Mouse (Mus musculus): ENCODE results near the gene Six2. TPM values are rescaled to one million over a fixed set of nuclear protein-coding genes. Genes with fewer than 3 reads are reported as not detected.
A peak's percentile ranks its signal among the peaks of the same experiment; 100 is the strongest.

The Six2 gene
- polyA plus RNA-seq, 1 experiment from 2014 or later = 8.4 TPM

DNA sequence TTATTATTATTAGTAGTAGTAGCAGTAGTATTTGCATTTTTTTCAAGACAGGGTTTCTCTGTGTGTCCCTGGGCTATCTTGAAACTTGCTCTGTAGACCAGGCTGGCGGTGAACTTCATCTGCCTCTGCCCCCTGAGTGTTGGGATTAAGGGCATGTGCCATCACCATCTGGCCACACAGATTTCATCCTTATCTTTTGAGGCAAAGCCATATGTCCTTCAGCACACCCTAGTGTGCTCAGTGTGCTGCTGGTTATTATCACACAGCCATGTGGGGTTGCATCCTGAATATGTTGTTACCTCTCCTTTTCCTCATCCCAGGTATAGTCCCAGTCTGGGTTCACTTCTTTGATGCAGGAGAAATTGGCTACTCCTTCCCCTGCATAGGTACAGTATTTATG, 28.1 kb downstream of the Six2 start:
- Histone ChIP-seq H3K9ac (ENCODE audit: low read length) (no peak overlapping the region), H3K36me3 (ENCODE audit: control insufficient read depth, insufficient read depth, low read length) (no peaks in the 10 kb centered on the region), H3K9me3 (ENCODE audit: control insufficient read depth, low read length) (no peaks in the 10 kb centered on the region), H3K4me3 (ENCODE audit: low read depth, low read length) (no peak overlapping the region), H3K27me3 (ENCODE audit: control insufficient read depth, insufficient read depth, low read length) (peaks cover 16% of the 10 kb centered on the region), H3K4me2 (ENCODE audit: low read depth, severe bottlenecking) (no peak overlapping the region), H3K4me1 (ENCODE audit: control insufficient read depth, insufficient read depth, low read length) (0 out of 2 replicates have a peak, but pooled peaks cover 2% of the 10 kb centered on the region), H3K27ac (replicated peaks; ENCODE audit: low read depth, low read length) (no peak overlapping the region)
- DNase-seq (ENCODE audit: low spot score) = no peak
- no peak for ATAC-seq (ENCODE audit: insufficient number of reproducible peaks, low FRiP score, low TSS enrichment, low read depth)
- 92% methylated on average over 1 of the region's 1 CpGs for WGBS

DNA sequence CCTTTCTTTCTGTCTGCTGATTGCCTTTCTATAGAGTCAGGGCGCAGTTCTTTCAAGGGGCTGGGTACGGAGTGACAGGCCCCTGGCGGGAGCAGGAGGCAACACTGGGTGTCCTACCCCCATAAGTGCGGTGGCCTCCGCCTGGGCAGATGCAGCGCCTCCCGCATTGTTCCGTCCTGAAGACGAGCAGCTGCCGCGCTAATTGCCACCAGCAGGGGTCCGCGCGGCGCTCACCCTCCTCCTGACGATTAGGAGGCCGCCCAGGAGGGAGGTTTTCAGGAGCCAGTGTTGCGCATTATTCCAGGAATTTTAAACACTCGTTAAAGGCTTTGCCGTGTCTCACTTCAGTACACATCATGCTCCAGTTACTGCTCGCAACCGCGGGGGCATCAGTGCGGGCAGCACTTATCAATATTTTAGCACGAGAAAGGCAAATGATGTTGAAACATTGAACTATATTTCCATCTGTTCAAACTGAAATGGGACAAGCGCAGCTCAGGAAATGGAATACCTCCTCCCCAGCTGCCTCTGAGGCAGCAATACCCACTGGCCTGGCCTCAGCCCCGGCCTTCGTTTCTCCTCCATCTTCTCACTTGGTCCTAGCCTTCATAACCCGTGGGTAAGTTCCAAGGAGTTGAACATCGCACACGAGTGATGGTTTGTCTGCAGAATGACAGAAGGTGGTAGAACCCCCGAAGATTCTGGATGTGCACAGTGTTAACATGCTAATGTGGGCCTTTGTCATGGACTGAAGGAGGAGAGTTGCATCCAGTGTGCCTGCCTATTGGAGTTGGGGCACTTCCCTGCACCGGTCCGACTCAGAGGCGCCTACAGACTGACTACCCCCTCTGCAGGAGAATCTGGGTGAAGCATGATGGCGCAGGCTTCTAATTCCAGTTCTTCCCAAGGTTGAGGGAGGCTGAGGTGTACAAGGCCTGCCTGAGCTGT, 42.1 kb downstream of the Six2 start:
- Histone ChIP-seq H3K4me1 (ENCODE audit: control insufficient read depth, insufficient read depth, low read length) (no peaks in the 10 kb centered on the region), H3K4me2 (ENCODE audit: low read depth, severe bottlenecking) (peak overlapping the region; percentile 41), H3K9me3 (ENCODE audit: control insufficient read depth, low read length) (no peaks in the 10 kb centered on the region), H3K9ac (ENCODE audit: low read length) (0 out of 2 replicates have a peak overlapping the region, but pooled peaks have one; percentile 28), H3K27ac (replicated peaks; ENCODE audit: low read depth, low read length) (no peak overlapping the region), H3K27me3 (ENCODE audit: control insufficient read depth, insufficient read depth, low read length) (peaks cover 41% of the 10 kb centered on the region), H3K36me3 (ENCODE audit: control insufficient read depth, insufficient read depth, low read length) (no peaks in the 10 kb centered on the region), H3K4me3 (ENCODE audit: low read depth, low read length) (peak overlapping the region; percentile 21)
- ATAC-seq (ENCODE audit: insufficient number of reproducible peaks, low FRiP score, low TSS enrichment, low read depth) (no peak), DNase-seq (ENCODE audit: low spot score) (peak; percentile 76)
- 1% methylated on average over 36 of the region's 36 CpGs for WGBS

DNA sequence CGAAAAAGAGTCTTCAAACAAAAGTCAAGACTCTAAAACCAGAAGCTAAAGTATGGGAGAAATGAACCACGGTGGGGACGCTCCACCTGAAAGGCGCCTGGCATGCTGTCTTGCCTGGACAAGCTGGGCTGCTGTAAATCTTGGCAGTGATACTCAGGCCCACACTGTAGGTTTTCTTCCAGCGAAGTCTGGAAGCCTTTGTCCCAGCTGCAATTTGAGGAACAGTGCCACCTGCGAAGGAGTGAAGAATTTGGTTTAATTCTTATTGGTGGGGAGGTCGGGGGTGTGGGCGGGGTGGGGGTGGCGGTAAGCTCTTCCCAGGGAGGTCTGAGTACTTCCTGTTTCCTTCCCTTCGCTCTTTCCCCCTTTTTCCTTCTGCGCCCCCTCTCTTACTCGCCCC, 42.8 kb downstream of the Six2 start:
- Histone ChIP-seq H3K36me3 (ENCODE audit: control insufficient read depth, insufficient read depth, low read length) (no peaks in the 10 kb centered on the region), H3K4me3 (ENCODE audit: low read depth, low read length) (peak overlapping the region; percentile 21), H3K9me3 (ENCODE audit: control insufficient read depth, low read length) (no peaks in the 10 kb centered on the region), H3K9ac (ENCODE audit: low read length) (no peak overlapping the region), H3K27me3 (ENCODE audit: control insufficient read depth, insufficient read depth, low read length) (peaks cover 38% of the 10 kb centered on the region), H3K4me1 (ENCODE audit: control insufficient read depth, insufficient read depth, low read length) (no peaks in the 10 kb centered on the region), H3K4me2 (ENCODE audit: low read depth, severe bottlenecking) (peak overlapping the region; percentile 41), H3K27ac (replicated peaks; ENCODE audit: low read depth, low read length) (no peak overlapping the region)
- ATAC-seq (ENCODE audit: insufficient number of reproducible peaks, low FRiP score, low TSS enrichment, low read depth) = no peak
- WGBS = 8% methylated on average over 9 of the region's 12 CpGs
- no peak for DNase-seq (ENCODE audit: low spot score)

DNA sequence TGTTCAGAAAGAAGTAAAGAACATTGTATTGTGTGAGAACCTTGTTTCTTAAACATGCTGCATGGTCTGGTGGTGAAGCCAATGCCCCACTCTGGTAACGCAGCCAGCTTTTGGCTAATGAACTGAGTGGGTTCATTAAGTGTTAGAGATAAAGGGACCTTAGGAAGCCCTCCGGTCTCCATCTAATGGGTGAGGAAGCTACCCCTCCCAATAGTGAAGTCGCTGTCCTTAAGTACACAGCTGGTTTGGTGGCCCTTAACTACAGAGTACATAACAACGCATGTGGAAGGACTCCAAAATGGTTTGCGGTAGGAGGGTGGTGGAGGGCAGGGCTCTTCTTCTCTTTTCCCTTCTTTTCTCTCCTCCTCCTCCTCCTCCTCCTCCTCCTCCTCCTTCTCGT, 50.2 kb downstream of the Six2 start:
- H3K4me1 ChIP-seq (ENCODE audit: control insufficient read depth, insufficient read depth, low read length) = no peaks in the 10 kb centered on the region
- no peak overlapping the region for H3K9ac ChIP-seq (ENCODE audit: low read length)
- H3K27me3 ChIP-seq (ENCODE audit: control insufficient read depth, insufficient read depth, low read length) = peaks cover 22% of the 10 kb centered on the region; the same call in 1 of the 2 replicates
- ATAC-seq (ENCODE audit: insufficient number of reproducible peaks, low FRiP score, low TSS enrichment, low read depth) (no peak), DNase-seq (ENCODE audit: low spot score) (no peak)
- no peak overlapping the region for H3K27ac ChIP-seq (replicated peaks; ENCODE audit: low read depth, low read length)
- no peaks in the 10 kb centered on the region for H3K36me3 ChIP-seq (ENCODE audit: control insufficient read depth, insufficient read depth, low read length)
- WGBS = 65% methylated on average over 6 of the region's 6 CpGs
- no peak overlapping the region for H3K4me2 ChIP-seq (ENCODE audit: low read depth, severe bottlenecking)
- no peaks in the 10 kb centered on the region for H3K9me3 ChIP-seq (ENCODE audit: control insufficient read depth, low read length)
- no peak overlapping the region for H3K4me3 ChIP-seq (ENCODE audit: low read depth, low read length)

Other genes starting within 250 kb of the Six2 start
- not detected in 2 replicates for gene Six3, start 74.7 kb downstream of the Six2 start, polyA plus RNA-seq (2014; fragmentation: Nextera tagmentation; extraction: Ambion mirVana)

All from limb, embryonic 11.5 days (tissue).